Mouse (Mus musculus): Measurements from ENCODE around the gene Naa40. TPM values are rescaled to one million over a fixed set of nuclear protein-coding genes. Genes with fewer than 3 reads are reported as not detected.

Naa40 gene
- polyA plus RNA-seq (2016; fragmentation: Nextera tagmentation; extraction: Ambion mirVana) = 93.2 and 94.4 TPM in 2 replicates

- Histone ChIP-seq H3K9me3 (no peaks in the 10 kb centered on the region), H3K27me3 (replicated peaks; ENCODE audit: low read depth, poor library complexity, severe bottlenecking) (0 out of 2 replicates have a peak, but pooled peaks cover 5% of the 10 kb centered on the region), H3K4me1 (peaks cover 19% of the 10 kb centered on the region), H3K27ac (replicated peaks) (peak within 1 kb of the TSS; percentile 88), H3K36me3 (replicated peaks) (peaks cover 29% of the 10 kb centered on the region), H3K4me3 (peak within 1 kb of the TSS; percentile 81)
- peak; percentile 95 for DNase-seq (ENCODE audit: low spot score)
- 1% methylated on average over 80 of the region's 80 CpGs for WGBS
Measured at GRCm38 (mm10) chr19:7240782-7241690, at the start of gene Naa40. Gene Naa40 (minus strand): TSS chr19:7241183.

DNA sequence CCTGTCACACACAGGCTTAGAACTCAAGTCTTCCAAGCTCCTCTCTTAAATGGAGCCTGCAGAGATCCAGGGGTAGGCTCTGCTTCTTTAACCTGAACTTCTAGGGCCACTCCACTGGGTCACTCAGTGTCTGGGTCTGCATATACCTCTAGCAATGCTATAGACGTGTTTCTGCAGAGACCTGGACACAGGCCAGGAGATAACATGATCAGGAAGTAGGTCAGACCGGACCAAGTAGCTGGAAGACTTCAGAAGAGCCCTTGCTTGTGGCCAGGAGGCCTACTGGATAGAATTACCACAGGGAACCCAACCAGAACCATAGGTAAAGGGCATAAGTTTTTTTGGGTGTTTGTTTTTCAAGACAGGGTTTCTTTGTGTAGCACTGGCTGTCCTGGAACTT, 48.8 kb upstream of the Naa40 start:
- H3K36me3 ChIP-seq (replicated peaks) = peaks cover 62% of the 10 kb centered on the region
- no peaks in the 10 kb centered on the region for H3K27me3 ChIP-seq (replicated peaks; ENCODE audit: low read depth, poor library complexity, severe bottlenecking)
- 83% methylated on average over 2 of the region's 2 CpGs for WGBS
- DNase-seq (ENCODE audit: low spot score) = no peak
- H3K9me3 ChIP-seq = no peaks in the 10 kb centered on the region
- no peak overlapping the region for H3K27ac ChIP-seq (replicated peaks)
- peaks cover 28% of the 10 kb centered on the region for H3K4me1 ChIP-seq
- H3K4me3 ChIP-seq = no peak overlapping the region

DNA sequence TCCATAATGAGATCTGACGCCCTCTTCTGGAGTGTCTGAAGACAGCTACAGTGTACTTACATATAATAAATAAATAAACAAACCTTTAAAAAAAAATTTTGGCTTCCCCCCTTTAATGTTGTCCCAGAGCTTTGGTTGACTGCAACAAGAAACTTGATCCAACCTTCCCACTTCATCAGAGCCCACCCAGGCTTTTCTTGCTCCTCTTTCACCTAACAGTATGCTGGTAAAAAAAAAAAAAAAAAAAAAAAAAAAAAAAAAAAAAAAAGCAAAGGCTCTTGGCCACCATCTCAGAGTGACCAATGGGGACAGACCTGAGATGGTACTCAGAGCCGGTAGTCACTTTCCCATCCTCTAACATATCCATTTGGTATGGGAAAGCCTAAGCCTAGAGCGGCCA, 47.3 kb upstream of the Naa40 start:
- H3K27ac ChIP-seq (replicated peaks) = no peak overlapping the region
- H3K36me3 ChIP-seq (replicated peaks) = peaks cover 76% of the 10 kb centered on the region
- DNase-seq (ENCODE audit: low spot score) = no peak
- H3K9me3 ChIP-seq = no peaks in the 10 kb centered on the region
- H3K4me3 ChIP-seq = no peak overlapping the region
- no peaks in the 10 kb centered on the region for H3K27me3 ChIP-seq (replicated peaks; ENCODE audit: low read depth, poor library complexity, severe bottlenecking)
- peaks cover 14% of the 10 kb centered on the region for H3K4me1 ChIP-seq
- WGBS = 86% methylated on average over 3 of the region's 3 CpGs

DNA sequence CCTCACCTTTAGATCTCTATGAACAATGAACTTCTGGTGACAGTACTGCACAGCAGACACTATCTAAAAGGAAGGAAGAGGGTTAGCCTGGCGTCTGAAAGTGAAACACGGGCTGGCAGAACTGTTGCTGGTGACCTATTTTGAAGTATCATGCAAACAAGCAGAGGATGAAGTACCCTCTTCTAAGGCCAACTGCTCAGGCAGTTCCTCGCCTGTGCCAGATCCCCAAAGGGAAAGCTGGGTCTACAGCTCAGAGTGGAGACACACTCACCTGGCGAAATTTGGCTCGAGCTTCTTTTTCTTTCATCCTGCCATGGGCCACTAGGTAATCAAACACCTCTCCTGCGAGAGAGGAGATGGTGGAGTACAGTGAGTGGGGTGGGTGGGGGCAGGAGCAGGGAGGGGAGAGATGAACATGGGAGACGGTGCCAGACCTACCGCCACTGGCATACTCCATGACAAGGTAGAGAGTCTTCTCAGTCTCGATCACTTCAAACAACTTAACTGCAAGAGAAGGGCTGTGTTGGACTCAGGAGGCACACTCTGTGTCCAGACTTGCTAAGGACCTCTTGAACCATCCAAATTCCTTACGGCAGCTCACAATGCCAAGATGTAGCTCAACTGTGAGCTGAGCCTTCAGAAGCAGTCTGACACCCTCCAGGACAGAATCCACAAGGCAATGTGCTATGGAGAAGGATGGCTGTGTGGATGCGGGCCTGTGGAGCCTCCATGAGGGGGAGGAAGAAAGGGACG, 45.8 kb upstream of the Naa40 start:
- Histone ChIP-seq H3K4me1 (peaks cover under 1% of the 10 kb centered on the region; the same call in 1 of the 2 replicates), H3K27me3 (replicated peaks; ENCODE audit: low read depth, poor library complexity, severe bottlenecking) (no peaks in the 10 kb centered on the region), H3K4me3 (no peak overlapping the region), H3K27ac (replicated peaks) (no peak overlapping the region), H3K9me3 (no peaks in the 10 kb centered on the region), H3K36me3 (replicated peaks) (peaks cover 88% of the 10 kb centered on the region)
- DNase-seq (ENCODE audit: low spot score) = no peak
- 90% methylated on average over 12 of the region's 12 CpGs for WGBS

GRCm38 (mm10) chr19:7280557-7281330, 39.8 kb upstream of the Naa40 start:
- no peak overlapping the region for H3K4me3 ChIP-seq
- no peak for DNase-seq (ENCODE audit: low spot score)
- H3K4me1 ChIP-seq = peaks cover 24% of the 10 kb centered on the region
- peaks cover 98% of the 10 kb centered on the region for H3K36me3 ChIP-seq (replicated peaks)
- no peaks in the 10 kb centered on the region for H3K9me3 ChIP-seq
- no peaks in the 10 kb centered on the region for H3K27me3 ChIP-seq (replicated peaks; ENCODE audit: low read depth, poor library complexity, severe bottlenecking)
- H3K27ac ChIP-seq (replicated peaks) = no peak overlapping the region
- 84% methylated on average over 18 of the region's 18 CpGs for WGBS

DNA sequence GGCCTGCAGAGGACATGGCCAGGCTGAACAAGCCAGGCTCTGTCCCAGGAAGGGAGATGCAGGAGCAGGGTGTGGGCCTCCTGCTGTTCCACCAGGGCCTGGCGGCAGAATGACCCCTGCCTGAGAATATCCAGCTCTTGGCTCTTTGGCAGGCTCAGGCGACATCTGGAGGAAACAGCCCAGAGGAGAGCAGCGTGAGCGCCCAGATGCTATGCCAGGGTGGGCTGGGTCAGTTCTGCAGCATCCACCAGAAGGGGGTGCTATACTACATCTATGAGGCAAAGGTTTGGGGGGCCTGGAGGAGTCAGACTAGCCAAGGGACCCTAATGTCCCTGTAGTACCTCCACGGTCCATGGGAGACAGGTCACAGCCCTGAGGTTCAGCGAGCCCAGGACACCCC, 38.1 kb upstream of the Naa40 start:
- peaks cover 38% of the 10 kb centered on the region for H3K4me1 ChIP-seq
- 0 out of 2 replicates have a peak overlapping the region, but pooled peaks have one; percentile 8 for H3K27ac ChIP-seq (replicated peaks)
- peaks cover 98% of the 10 kb centered on the region for H3K36me3 ChIP-seq (replicated peaks)
- H3K4me3 ChIP-seq = peak overlapping the region; percentile 12; the same call in 1 of the 2 replicates
- peak; percentile 69 for DNase-seq (ENCODE audit: low spot score)
- 41% methylated on average over 6 of the region's 6 CpGs for WGBS
- H3K27me3 ChIP-seq (replicated peaks; ENCODE audit: low read depth, poor library complexity, severe bottlenecking) = no peaks in the 10 kb centered on the region
- H3K9me3 ChIP-seq = no peaks in the 10 kb centered on the region

DNA sequence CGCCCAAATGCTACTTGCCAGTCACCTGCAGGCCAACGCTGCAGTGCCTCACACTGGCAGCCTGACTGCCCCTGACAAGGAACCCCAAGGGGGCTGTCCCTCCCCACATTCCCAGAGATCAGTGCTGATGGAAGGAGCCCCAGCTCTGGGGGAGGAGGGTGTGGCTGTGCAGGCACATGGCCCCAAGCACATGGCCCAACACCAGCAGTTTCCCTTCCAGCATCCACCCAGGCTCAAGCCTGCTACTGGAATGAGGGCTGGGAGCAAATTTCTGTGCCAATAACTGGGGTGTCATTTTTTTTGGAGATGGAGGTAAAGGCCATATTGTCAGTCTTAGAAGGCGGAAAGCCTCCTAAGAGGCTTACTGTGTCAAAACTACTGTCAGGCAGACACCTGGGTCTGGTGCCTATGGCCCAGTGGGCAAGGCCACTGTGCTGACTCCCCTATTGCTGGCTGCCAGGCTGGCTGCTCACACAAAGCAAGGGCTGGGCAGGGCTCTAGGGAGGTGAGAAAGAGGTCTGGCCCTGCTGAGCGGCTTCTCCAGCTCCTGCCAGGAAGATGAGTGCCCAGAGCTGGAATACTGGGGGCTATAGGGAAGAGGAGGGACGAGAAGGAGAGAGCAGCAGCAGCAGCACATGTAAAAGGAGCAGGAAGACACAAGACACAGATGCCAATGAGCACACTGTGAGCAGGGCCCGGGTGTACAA, 37.4 kb upstream of the Naa40 start:
- H3K9me3 ChIP-seq = no peaks in the 10 kb centered on the region; the same call in 1 of the 2 replicates
- whole genome bisulfite sequencing = 85% methylated on average over 6 of the region's 6 CpGs
- H3K27me3 ChIP-seq (replicated peaks; ENCODE audit: low read depth, poor library complexity, severe bottlenecking) = no peaks in the 10 kb centered on the region
- peaks cover 98% of the 10 kb centered on the region for H3K36me3 ChIP-seq (replicated peaks)
- 0 out of 2 replicates have a peak overlapping the region, but pooled peaks have one; percentile 8 for H3K27ac ChIP-seq (replicated peaks)
- H3K4me1 ChIP-seq = peaks cover 41% of the 10 kb centered on the region
- DNase-seq (ENCODE audit: low spot score) = no peak
- H3K4me3 ChIP-seq = peak overlapping the region; percentile 12; the same call in 1 of the 2 replicates

- H3K36me3 ChIP-seq (replicated peaks) = peaks cover 98% of the 10 kb centered on the region
- H3K27me3 ChIP-seq (replicated peaks; ENCODE audit: low read depth, poor library complexity, severe bottlenecking) = no peaks in the 10 kb centered on the region
- peaks cover 41% of the 10 kb centered on the region for H3K4me1 ChIP-seq
- no peak for DNase-seq (ENCODE audit: low spot score)
- peak overlapping the region; percentile 44; the same call in 1 of the 2 replicates for H3K27ac ChIP-seq (replicated peaks)
- peak overlapping the region; percentile 13; the same call in 1 of the 2 replicates for H3K4me3 ChIP-seq
- no peaks in the 10 kb centered on the region; the same call in 1 of the 2 replicates for H3K9me3 ChIP-seq
- WGBS = 71% methylated on average over 7 of the region's 7 CpGs
Measured at GRCm38 (mm10) chr19:7276796-7277195, 35.8 kb upstream of the Naa40 start.

DNA sequence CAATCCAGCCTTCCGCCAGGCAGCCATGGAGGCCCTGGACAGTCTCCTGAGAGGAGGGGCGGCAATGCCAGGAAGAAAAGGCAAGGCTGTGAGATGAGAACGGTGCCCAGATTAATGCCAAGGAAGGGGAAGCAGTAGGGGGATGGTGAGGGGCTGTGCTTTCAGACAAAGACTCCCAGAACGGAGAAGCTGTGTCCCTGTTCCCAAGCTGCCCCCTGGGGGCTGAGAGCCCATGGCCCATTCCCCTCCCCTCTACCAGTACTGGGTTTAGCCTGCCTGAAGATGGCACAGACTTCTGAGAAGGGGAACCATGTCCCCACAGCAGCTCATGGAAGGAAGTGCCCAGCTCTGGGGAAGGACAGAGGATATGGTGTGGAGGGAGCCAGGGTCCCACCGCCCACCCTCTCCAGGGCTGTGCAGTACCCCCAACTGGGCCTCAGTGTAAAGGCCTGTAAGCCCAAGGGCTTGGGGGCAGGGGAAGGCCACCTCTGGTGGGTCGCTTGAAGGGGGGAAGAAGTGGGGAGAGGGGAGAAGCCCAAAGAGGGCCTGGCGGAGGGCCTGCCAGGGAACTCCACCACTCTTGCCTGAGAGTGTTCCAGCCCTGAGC, 35.2 kb upstream of the Naa40 start:
- Histone ChIP-seq H3K27me3 (replicated peaks; ENCODE audit: low read depth, poor library complexity, severe bottlenecking) (no peaks in the 10 kb centered on the region), H3K36me3 (replicated peaks) (peaks cover 98% of the 10 kb centered on the region), H3K27ac (replicated peaks) (peak overlapping the region; percentile 62), H3K9me3 (no peaks in the 10 kb centered on the region; the same call in 1 of the 2 replicates), H3K4me3 (peak overlapping the region; percentile 14; the same call in 1 of the 2 replicates), H3K4me1 (peaks cover 45% of the 10 kb centered on the region)
- WGBS = 44% methylated on average over 7 of the region's 7 CpGs
- peak; percentile 37 for DNase-seq (ENCODE audit: low spot score)

DNA sequence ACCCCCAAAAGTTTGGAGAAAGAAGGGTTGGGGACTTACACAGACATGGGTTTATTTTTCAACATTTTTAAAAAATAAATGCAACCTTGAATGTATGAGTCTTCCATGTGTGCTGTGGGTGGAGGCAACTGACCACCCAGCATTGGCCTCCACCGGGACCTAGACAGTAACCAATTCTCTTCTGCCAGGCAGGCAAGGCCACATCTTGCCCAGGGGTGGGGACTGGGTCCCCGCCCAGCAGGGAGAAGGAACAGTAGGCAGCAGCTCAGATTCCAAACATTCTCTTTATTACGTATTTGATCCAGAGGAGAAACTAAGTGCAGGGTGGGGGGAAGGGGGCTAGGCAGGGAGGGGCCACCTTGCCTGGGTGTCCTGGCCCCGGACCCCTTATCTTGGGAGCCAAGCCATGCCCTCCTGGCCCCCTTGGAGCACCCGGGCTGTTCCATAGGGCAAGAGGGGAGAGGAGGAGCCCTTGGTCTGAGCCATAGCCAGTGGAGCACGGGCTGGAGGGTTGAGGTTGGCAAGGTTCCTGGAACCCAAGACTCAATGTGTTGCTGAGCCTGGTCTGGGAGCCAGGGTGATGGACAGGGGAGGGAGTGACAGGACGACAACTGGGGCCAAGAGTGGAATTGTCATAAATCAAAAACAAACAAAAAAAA, 34.3 kb upstream of the Naa40 start:
- no peaks in the 10 kb centered on the region for H3K27me3 ChIP-seq (replicated peaks; ENCODE audit: low read depth, poor library complexity, severe bottlenecking)
- WGBS = 60% methylated on average over 7 of the region's 7 CpGs
- H3K36me3 ChIP-seq (replicated peaks) = peaks cover 98% of the 10 kb centered on the region
- H3K27ac ChIP-seq (replicated peaks) = no peak overlapping the region; the same call in 1 of the 2 replicates
- H3K4me1 ChIP-seq = peaks cover 54% of the 10 kb centered on the region
- peak overlapping the region; percentile 25; the same call in 1 of the 2 replicates for H3K4me3 ChIP-seq
- DNase-seq (ENCODE audit: low spot score) = no peak
- no peaks in the 10 kb centered on the region; the same call in 1 of the 2 replicates for H3K9me3 ChIP-seq
